Mouse (Mus musculus) CH12.LX (cell line): Measurements from ENCODE around the gene Phtf2.

ENCODE experiments used
- BHLHE40 ChIP-seq: IDR thresholded peaks from 2 replicates; pipeline ENCODE4 v1.6.1; 2011; ENCODE audit warnings: mild to moderate bottlenecking, low read depth, low read length, improper control_type of control experiment
- CTCF ChIP-seq, 2 experiments: IDR thresholded peaks in 1 of 2; conservative IDR thresholded peaks in 1 of 2; 2 replicates each; pipeline ENCODE4 v1.5.1; 2011 to 2012; ENCODE audit warnings: low read depth in 2 of 2, low read length in 2 of 2, improper control_type of control experiment in 1 of 2, inconsistent platforms in 1 of 2, mild to moderate bottlenecking in 1 of 2, moderate library complexity in 1 of 2
- EP300 ChIP-seq: IDR thresholded peaks from 2 replicates; pipeline ENCODE4 v1.6.1; 2011; ENCODE audit warnings: low read length, improper control_type of control experiment
- GABPA ChIP-seq: IDR thresholded peaks from 2 replicates; pipeline ENCODE4 v1.6.1; 2012; ENCODE audit warnings: low read depth, low read length, improper control_type of control experiment, inconsistent platforms; ENCODE audit not compliant: insufficient replicate concordance
- MAFK ChIP-seq: IDR thresholded peaks from 2 replicates; pipeline ENCODE4 v1.6.1; 2011; ENCODE audit warnings: low read length, improper control_type of control experiment; ENCODE audit not compliant: insufficient replicate concordance
- MAX ChIP-seq: IDR thresholded peaks from 2 replicates; pipeline ENCODE4 v1.6.1; 2011; ENCODE audit warnings: low read length, improper control_type of control experiment
- MXI1 ChIP-seq: IDR thresholded peaks from 2 replicates; pipeline ENCODE4 v1.6.1; 2011; ENCODE audit warnings: mild to moderate bottlenecking, low read depth, low read length, improper control_type of control experiment
- NELFE ChIP-seq: IDR thresholded peaks from 2 replicates; pipeline ENCODE4 v1.6.1; 2011; ENCODE audit warnings: low read depth, low read length, improper control_type of control experiment
- USF1 ChIP-seq: IDR thresholded peaks from 2 replicates; pipeline ENCODE4 v1.6.1; 2014; ENCODE audit warnings: low read depth, mild to moderate bottlenecking, inconsistent platforms, low read length, improper control_type of control experiment

DNA sequence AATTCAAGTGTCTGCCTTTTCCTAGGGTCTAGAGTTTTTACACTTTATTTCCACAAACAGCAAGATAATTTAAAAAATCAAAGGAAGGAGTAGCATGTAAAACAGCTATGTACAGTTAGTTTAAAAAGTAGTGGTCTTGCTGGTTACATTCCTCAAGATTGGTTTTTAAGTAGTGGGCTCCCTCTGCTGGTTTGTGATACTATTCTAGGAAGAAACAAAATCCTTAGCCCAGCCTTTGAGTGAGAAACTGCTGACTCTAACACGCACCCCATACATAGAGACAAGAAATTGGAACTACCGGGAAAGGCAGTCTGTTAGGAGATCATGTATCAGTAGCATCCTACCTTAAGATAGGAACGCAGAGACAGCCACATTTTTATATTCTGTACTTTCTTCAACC lies 108.6 kb downstream of the Phtf2 start:
- TF ChIP-seq EP300 (no peak), CTCF (conservative IDR thresholded peaks at IDR 0.05 in 1 of 2, IDR thresholded peaks at IDR 0.05 in 1 of 2; ENCODE audit: low read depth in 2 of 2, low read length in 2 of 2) (peak in 1 of 2 experiments; percentile 64; a peak in 2 of 4 replicates), BHLHE40 (no peak), MXI1 (no peak), MAFK (no peak), NELFE (no peak), GABPA (no peak), MAX (no peak), USF1 (no peak)
